Mouse (Mus musculus): ENCODE results near the gene Inha. TPM values are rescaled to one million over a fixed set of nuclear protein-coding genes. Genes with fewer than 3 reads are reported as not detected.

Gene Inha
- total and polyA plus RNA-seq, 3 experiments, result not detected

DNA sequence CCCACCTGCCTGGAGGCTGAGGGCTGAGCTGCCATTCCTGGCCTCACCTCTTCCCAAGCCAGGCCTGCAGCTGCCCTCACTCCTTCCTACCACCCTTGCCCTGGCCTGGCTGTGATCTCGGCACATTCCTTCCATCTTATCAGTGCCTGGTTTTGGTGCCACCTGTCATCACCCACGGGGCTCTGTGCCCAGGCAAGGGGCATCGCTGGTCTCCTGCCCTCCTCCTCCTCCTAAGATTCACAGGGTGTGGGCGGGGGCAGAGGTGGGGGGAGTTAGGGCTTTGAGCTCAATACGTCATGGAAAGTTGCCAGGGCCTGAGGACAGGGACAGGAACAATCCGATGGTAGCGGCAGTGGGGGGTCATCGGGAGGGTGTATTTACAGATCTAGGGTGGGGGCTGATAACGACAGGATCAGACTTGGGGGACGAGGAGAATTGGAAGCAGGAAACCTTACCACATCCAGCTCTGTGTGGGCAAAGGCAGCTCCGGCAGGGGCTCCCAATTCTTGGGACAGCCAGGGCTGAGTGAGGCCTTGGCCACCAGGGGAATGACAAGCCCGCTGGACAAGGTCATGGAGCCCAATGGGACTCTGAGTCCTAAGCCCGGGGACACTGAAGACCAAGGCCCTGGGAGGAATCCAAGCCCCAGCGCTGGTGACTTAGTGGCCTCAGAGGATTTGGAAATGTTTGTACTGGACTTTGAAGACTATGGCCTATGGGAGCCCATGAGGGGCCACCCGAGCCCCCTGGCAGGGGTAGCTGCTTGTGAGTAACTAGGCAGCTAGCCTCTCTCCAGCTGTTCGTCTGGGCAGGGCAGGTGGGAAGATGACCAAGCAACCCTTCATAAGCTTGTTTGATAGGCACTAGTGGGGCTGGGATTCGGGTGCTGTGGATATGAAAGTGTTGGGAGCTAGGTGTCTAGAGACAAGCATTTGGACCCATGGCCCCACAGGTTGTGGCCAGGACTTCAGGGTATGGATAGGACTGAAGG is 42.7 kb downstream of the Inha start:
- Histone ChIP-seq H3K27ac (ENCODE audit: control insufficient read depth, low read depth, low read length) (no peak overlapping the region), H3K4me3 (ENCODE audit: control insufficient read depth in 1 of 2, insufficient read depth in 1 of 2, low read depth in 2 of 2, low read length in 2 of 2) (no peak overlapping the region), H3K36me3 (ENCODE audit: control insufficient read depth in 1 of 2, insufficient read depth in 2 of 2, low read length in 2 of 2) (no peaks in the 10 kb centered on the region), H3K27me3 (ENCODE audit: control insufficient read depth in 1 of 2, insufficient read depth in 2 of 2, low read length in 2 of 2) (no peaks in the 10 kb centered on the region), H3K9ac (ENCODE audit: control insufficient read depth, low read depth, low read length, poor library complexity, severe bottlenecking) (no peak overlapping the region), H3K4me1 (ENCODE audit: control insufficient read depth in 1 of 2, insufficient read depth in 2 of 2, low read length in 2 of 2) (no peaks in the 10 kb centered on the region), H3K79me2 (ENCODE audit: control insufficient read depth, insufficient read depth, low read length, poor library complexity) (no peaks in the 10 kb centered on the region), H3K9me3 (replicated peaks; ENCODE audit: insufficient read depth, low read length) (no peaks in the 10 kb centered on the region)
- no peak for DNase-seq (ENCODE audit: low read depth, low spot score)
- no peak for TF ChIP-seq POLR2A (IDR thresholded peaks at IDR 0.05; ENCODE audit: control insufficient read depth in 1 of 2, insufficient read depth in 1 of 2, low read depth in 1 of 2, low read length in 2 of 2, poor library complexity in 1 of 2)
- TF ChIP-seq KAT2A (conservative IDR thresholded peaks at IDR 0.05; ENCODE audit: low read depth, low read length), result no peak
- no peak for TF ChIP-seq GATA1 (IDR thresholded peaks at IDR 0.05; ENCODE audit: low read depth, low read length)
- no peak for TF ChIP-seq ZMIZ1 (IDR thresholded peaks at IDR 0.05; ENCODE audit: low read depth, low read length)
- no peak for TF ChIP-seq MEF2A (IDR thresholded peaks at IDR 0.05; ENCODE audit: extremely low read depth, insufficient replicate concordance, low read depth, low read length, poor library complexity, severe bottlenecking)
- TF ChIP-seq RAD21 (IDR thresholded peaks at IDR 0.05; ENCODE audit: low read depth, low read length), result no peak
- no peak for TF ChIP-seq GABPA (IDR thresholded peaks at IDR 0.05; ENCODE audit: low read depth, low read length)
- TF ChIP-seq USF1 (IDR thresholded peaks at IDR 0.05; ENCODE audit: low read depth, low read length), result no peak
- no peak for TF ChIP-seq UBTF (IDR thresholded peaks at IDR 0.05; ENCODE audit: borderline replicate concordance, insufficient read depth, low read depth, low read length)
- no peak for TF ChIP-seq BHLHE40 (IDR thresholded peaks at IDR 0.05; ENCODE audit: borderline replicate concordance, low read depth, low read length)
- TF ChIP-seq MXI1 (IDR thresholded peaks at IDR 0.05; ENCODE audit: low read depth, low read length), result no peak
- no peak for TF ChIP-seq TCF12 (IDR thresholded peaks at IDR 0.05; ENCODE audit: low read depth, low read length)
- no peak for TF ChIP-seq EP300 (IDR thresholded peaks at IDR 0.05; ENCODE audit: low read depth in 1 of 2, low read length in 2 of 2)

DNA sequence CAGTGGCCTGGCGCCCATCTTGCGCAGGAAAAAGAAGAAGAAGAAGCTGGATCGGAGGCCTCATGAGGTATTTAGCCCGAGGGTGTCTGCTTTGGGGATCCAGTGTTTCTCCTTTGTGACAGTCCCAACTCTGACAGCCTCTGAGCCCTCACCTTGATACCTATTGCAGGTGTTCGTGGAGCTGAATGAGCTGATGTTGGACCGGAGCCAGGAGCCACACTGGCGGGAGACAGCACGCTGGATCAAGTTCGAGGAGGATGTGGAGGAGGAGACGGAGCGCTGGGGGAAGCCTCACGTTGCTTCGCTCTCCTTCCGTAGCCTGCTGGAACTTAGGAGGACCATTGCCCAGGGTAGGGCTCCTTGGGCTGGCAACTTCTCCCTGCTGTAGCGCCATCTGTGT is 43.7 kb downstream of the Inha start:
- DNase-seq (ENCODE audit: low read depth, low spot score), result no peak
- Histone ChIP-seq H3K4me3 (ENCODE audit: control insufficient read depth in 1 of 2, insufficient read depth in 1 of 2, low read depth in 2 of 2, low read length in 2 of 2) (no peak overlapping the region), H3K9me3 (replicated peaks; ENCODE audit: insufficient read depth, low read length) (no peaks in the 10 kb centered on the region), H3K9ac (ENCODE audit: control insufficient read depth, low read depth, low read length, poor library complexity, severe bottlenecking) (no peak overlapping the region), H3K79me2 (ENCODE audit: control insufficient read depth, insufficient read depth, low read length, poor library complexity) (no peaks in the 10 kb centered on the region), H3K36me3 (ENCODE audit: control insufficient read depth in 1 of 2, insufficient read depth in 2 of 2, low read length in 2 of 2) (no peaks in the 10 kb centered on the region), H3K27me3 (ENCODE audit: control insufficient read depth in 1 of 2, insufficient read depth in 2 of 2, low read length in 2 of 2) (no peaks in the 10 kb centered on the region), H3K27ac (ENCODE audit: control insufficient read depth, low read depth, low read length) (no peak overlapping the region), H3K4me1 (ENCODE audit: control insufficient read depth in 1 of 2, insufficient read depth in 2 of 2, low read length in 2 of 2) (no peaks in the 10 kb centered on the region)
- no peak for TF ChIP-seq HCFC1 (IDR thresholded peaks at IDR 0.05; ENCODE audit: low read depth, low read length)
- no peak for TF ChIP-seq GABPA (IDR thresholded peaks at IDR 0.05; ENCODE audit: low read depth, low read length)
- TF ChIP-seq ZNF384 (IDR thresholded peaks at IDR 0.05; ENCODE audit: low read depth, low read length), result no peak
- no peak for TF ChIP-seq ELF1 (IDR thresholded peaks at IDR 0.05; ENCODE audit: low read depth, low read length)
- no peak for TF ChIP-seq USF2 (IDR thresholded peaks at IDR 0.05; ENCODE audit: borderline replicate concordance in 1 of 2, insufficient read depth in 1 of 2, low read depth in 1 of 2, low read length in 2 of 2)
- TF ChIP-seq ZC3H11A (IDR thresholded peaks at IDR 0.05; ENCODE audit: low read depth, low read length), result no peak
- no peak for TF ChIP-seq ZMIZ1 (IDR thresholded peaks at IDR 0.05; ENCODE audit: low read depth, low read length)
- TF ChIP-seq ETS1 (IDR thresholded peaks at IDR 0.05; ENCODE audit: low read depth, low read length), result no peak
- TF ChIP-seq MAZ (IDR thresholded peaks at IDR 0.05; ENCODE audit: low read depth, low read length), result no peak
- TF ChIP-seq UBTF (IDR thresholded peaks at IDR 0.05; ENCODE audit: borderline replicate concordance, insufficient read depth, low read depth, low read length), result no peak
- no peak for TF ChIP-seq BHLHE40 (IDR thresholded peaks at IDR 0.05; ENCODE audit: borderline replicate concordance, low read depth, low read length)
- no peak for TF ChIP-seq E2F4 (IDR thresholded peaks at IDR 0.05; ENCODE audit: borderline replicate concordance, low read depth, low read length)
- TF ChIP-seq JUND (IDR thresholded peaks at IDR 0.05; ENCODE audit: low read depth, low read length), result no peak
